Mouse (Mus musculus) E14TG2a.4 (cell line): ENCODE measurements at regions not wholly inside any gene's neighbourhood (a gene's known extent, or its start where the extent isn't known, plus 50 kb on each side); places are given as distances from the start of the nearest gene placed in this dataset.

Experiments
- CTCF ChIP-seq: conservative IDR thresholded peaks from 2 replicates; pipeline ENCODE4 v1.5.1; 2014; ENCODE audit warnings: low read length
- NANOG ChIP-seq: IDR thresholded peaks from 2 replicates; pipeline ENCODE4 v1.6.1; 2014; ENCODE audit warnings: borderline replicate concordance, low read length, mixed read lengths
- POU5F1 ChIP-seq: IDR thresholded peaks from 2 replicates; pipeline ENCODE4 v1.6.1; 2014; ENCODE audit warnings: low read length, borderline replicate concordance

- no peak for TF ChIP-seq CTCF
- no peak for TF ChIP-seq POU5F1
- TF ChIP-seq NANOG, result no peak
Measured at GRCm38 (mm10) chr13:28635230-28635950, 318.1 kb downstream of the Sox4 start.
